Mouse (Mus musculus) right cerebral cortex, postnatal 10 days (tissue): ENCODE measurements around the gene Wdtc1.

Experiments
- DNase-seq, 2 experiments: peaks; one replicate each; pipeline ENCODE4 v3.0.0; 2021; ENCODE audit warnings: low spot score in 2 of 2

Wdtc1 gene

DNA sequence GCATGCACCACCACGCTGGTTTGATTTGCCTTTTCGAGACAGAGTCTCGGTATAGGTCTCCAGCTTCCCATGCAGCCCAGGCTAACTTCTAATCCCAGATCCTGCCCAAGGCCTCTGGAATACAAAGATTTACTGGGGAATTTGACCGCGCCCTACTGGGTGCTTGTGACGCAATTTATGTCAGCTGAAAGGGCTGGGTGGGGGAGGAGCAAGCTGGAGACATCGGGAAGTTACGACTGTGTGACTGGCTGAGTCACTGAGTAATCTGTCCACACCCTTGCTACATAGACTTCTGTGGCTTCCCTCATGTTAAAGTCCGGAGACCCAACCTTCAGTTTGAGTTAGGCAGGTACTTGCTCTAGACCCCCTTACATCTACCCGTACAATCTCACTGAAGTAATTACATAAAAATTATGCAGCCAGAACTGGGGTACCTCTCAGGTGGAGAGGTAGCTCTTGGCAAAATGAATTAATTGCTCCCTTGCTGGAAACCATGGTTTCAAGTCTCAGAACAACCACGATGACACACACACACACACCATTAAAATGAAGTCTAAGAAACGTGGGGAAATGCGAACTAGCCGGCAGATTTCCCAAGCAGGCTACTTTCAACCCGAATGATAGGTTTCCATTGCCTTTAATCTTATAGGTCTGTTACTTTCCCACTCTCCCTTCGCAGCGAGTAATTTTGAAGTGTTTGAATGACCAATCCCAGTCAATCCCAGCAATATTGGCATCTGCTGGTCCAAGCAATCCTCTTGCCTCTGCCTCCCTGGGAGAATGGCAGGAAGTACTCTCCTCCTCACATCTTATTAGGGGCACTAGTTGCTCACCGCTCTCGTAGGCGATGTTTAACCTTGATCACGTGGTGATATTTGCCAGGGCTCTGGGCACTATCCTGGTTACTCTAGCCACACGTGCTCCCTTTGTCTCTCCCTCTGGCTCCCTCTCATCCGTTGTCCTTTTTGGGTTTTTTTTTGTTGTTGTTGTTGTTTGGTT is at the start of gene Wdtc1:
TSS of gene Wdtc1 (minus strand) at position 115 of the 999 bp plus-strand sequence.
- no peak for DNase-seq

DNA sequence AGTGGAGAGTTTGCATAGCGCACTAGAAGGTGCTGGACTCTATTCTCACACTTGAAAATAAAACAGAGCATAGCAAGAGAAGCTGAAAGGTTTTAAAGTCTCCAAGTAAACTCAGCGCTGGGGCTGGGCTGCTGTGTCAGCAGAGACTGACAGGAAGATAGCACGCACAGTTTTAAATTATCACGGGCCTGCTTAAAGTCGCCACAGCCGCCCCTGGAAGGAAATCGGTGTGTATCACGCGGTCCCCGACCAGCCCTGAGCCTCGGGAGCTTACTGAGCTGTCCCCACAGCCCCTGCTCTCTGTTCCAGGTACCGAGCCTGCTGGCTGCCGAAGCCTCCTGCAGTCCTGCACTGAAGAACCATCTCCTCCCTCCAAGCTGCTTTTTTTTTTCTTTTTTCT is 48.7 kb upstream of the Wdtc1 start:
- no peak for DNase-seq

DNA sequence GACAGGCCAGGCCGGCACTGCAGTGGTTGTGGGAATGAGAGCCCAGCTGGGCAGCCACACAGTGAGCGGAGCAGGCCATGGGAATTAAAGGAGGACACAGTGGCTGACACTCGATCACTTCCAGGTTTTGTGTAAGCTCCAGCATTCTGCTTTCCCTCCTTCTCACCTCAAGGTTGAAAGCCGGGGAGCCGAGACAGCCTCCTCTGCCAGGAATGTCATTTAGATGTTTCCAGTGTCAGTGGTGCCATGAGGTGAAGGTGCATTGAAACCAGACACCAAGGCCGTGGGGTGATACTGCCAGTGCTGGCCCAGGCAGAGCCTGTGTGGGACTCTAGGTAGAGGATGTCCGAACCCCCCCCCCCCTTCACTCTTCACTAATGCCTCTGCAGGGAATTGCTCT is 46.8 kb upstream of the Wdtc1 start:
- no peak for DNase-seq

DNA sequence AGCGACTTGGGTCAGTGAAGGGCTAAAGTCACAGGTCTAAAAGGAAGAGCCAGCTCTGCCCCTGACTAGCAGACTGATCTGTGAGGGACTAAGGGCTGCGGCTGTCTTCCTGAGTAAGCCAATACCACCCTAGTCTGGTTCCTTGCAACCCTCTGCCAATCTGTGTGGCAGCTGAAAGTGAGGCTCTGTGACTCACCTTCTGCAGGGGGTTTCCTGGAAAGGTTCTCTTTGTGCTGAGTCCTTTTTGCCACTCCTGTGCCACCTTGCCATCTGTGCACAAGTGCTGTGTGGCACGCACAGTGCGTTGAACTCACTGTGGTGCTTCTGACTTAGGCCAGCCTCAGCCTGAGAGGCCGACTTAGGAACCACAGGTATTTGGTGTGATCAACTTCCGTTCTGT is 46.2 kb upstream of the Wdtc1 start:
- DNase-seq: no peak

DNA sequence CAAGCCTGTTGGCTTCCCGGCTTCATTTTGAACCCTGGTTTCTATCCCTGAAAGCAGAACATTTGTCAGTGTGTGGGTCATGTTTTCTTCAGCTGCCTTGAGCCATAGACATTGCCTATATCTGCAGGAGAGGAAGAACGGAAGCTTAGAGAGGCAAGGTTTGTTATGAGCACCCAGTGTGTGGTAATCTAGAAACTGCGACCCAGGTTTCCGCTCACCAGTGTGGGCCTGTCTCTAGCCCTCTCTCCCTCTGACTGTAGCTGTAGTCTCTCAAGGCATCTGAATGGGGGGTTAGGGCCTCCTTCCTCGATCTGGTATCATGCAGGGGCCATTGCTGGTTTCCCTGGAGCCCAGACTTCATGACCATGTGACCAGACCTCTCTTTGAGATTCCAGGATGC is 45.3 kb upstream of the Wdtc1 start:
- DNase-seq: no peak

DNA sequence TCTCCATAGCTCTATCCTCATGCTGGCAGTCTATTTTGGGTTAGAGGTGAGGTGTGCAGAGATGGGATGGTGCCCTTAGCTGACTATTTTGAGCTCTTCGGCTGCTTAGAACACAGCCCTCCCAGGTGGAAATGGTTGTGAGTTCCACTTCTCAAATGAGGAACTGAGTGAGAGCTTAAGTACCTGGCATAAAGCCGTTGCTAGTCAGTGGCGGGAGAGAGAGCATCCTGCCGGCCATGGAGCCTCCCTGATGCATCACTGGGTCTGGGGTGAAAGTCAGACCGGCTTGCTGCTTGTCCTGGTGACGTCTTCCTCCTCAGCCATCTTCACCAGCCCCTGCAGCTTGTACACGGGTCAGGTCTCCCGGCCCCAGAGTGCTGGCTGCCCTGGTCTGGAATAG is 44.7 kb upstream of the Wdtc1 start:
- DNase-seq: no peak

DNA sequence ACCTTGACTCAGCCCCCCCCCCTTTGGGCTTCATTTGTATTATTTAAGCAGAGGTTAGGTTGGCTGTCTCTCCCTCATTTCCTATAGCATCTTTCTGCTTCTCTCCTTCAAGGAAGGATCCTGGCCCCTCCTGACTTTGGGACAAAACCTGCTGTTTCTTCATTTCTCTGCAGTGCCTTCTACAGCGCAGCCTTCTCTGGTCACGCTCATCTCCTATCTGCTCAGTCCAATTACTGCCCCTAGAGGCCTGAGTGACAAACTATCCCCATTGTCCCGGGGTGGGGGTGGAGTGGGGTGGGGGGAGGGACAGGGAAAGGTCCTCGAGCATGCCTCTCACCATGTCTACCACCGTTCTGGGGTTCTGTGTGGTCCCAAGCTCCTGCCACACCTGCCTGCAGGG is 44.0 kb upstream of the Wdtc1 start:
- no peak for DNase-seq

DNA sequence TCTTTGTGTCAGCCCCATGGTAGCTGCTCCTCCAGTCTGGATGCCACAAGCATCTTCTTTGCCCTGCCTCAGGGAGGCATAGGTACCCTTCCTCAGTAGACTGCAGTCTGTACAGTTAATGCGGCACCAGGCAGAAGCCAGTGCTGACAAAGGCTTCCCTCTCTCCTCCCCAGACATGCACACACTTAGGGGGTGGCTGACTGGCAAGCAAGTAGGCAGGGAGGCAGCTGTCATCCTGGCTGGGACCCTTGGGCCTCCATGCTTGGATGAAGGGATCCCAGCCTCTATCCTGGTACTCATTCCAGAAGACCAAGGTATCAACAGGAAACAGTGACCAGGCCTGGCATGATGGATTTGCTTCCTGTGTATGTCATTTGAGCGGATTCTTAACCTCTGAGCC is 42.8 kb upstream of the Wdtc1 start:
- DNase-seq: no peak

DNA sequence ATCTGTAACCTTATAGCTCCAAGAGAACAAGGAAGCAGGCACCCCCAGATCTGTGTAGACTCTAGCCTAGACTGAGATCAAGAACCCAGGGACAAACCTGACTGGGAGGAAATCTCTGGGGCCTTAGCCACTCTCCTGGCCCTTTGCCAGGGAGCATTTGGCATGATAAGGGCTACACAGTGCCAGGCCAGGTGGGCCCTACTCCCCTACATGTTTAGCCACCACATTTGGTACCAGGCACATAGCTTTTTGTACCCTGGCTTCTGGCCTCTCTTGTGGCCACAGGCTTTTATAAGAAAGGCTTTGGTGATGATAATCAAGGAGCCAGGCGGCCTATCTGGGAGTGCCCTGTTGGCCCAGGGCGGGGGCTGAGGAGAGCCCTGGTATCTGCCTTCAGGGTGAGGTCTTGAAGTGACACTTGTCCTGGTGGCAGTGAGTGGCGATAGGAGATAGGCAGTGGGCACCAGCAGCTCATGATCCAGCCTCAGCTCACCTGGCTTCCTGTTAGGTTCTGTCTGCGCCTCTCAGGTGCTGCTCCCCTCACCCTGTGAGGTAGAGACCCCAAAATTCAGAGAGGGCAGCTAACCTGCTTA is 41.8 kb upstream of the Wdtc1 start:
- DNase-seq: no peak

DNA sequence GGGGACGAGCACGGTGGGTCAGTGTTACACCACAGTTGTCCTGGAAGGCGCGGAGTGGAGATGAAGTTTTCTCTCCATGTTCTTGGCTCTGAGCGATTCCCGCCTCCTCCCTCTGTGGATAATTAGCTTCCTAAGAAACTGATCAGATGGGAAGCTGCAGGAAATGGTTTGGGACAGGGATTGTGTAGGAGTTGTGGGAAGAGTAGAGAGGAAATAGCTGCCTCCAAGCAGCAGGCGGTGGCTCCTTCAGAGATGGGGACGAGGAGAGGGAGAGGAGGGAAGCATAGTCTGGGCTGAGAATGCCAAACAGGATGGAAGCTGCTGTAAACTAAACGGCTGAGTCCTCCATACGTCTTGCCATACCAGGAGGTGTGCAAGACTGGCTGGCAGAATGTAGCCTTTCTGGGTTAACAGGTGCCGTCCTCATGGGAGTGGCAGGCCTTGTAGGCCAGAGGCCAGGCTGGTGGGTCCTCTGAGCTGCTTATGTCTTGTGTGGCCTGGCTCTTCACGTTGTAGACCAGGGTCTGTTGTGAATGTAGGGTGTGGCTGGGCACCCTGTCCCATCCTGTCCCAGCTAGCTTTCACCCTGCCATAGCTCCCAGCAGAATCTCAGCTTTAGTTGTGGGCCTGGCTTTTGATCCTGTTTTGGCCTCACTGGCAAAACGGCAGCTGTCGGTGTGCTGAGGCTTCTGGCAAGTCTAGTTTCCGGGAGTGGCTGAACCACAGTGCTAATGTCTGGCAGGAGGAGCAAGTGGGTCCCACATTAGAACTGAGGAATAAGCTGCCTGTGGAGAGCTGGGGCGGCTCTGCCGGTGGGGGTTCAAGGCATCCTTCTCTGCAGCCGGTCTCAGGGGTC is 38.1 kb upstream of the Wdtc1 start:
- DNase-seq: peak; percentile 71 to 81

DNA sequence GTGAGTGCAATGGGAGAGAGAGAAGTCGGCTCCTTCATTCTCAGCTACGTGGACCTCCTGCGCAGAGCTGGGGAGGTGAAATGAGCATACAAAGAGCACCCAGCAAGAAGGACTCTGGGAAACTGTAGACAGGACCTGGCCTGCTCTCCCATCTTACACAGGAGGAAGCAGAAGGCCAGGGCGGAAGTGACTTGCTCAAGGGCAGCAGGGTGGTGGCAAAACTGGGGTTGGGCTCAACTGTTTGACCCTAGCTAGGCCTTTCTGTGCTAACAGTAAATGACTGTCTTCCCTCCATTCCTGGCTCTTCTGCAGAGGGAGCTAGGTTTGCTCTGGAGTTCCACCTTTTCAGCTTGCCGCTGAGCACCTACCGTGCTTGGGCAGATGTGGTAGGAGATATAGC is 37.3 kb upstream of the Wdtc1 start:
- DNase-seq: no peak

DNA sequence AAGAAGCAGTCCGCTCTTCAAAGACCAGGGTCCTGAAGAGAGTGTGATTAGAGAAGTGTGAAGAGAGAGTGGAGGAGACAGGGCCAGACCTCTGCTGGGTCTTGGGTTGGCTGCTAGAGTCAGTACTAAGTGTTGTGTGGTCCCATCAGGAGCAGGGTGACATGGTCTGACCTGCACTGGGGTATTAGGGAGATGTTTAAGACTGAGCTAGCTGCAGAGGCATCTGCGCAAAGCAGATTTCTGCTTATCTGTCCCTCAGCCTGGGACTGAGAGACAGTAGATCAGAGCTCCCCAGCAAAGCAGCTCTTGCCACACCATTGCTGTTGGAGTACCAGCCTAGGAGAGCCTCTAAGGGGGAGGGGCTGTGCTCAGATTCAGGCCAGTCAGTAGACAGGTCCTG is 36.8 kb upstream of the Wdtc1 start:
- DNase-seq: no peak

DNA sequence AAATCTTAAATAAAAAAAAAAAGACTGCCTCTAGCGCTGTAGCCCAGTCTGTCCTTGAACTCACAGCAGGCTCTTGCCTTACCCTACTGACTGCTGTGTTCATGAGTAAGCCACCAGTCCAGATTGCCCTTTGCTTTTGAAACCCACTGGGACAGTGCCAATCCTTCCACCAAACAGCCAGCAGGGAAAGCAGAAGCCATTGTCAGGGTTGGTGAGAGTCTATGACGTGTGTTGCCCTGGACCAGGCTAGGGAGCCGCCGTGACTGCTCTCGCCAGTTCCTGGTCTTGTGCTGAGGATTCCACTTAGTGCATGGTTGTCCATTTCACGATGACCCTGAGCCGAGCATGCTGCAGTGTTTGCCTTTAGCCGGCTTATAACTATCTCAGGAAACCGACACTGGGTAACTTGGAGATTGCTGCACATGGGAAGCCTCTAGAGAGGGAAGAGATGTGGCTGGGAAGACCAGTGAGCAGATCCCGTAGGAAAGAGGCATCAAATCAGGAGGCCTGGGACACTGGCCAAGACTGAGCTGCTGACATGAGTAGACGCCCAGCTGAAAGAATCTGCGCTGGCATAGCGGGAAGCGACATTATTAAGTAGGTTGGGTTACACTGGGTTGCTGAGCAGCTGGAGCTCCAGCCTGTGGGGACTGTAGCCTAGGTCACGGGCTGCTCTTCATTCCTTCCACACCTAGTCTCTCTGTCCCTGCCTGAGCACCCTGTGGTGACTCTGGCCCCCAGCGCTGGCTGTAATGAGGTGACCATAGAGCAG is 35.7 kb upstream of the Wdtc1 start:
- DNase-seq: peak; percentile 56 to 66

DNA sequence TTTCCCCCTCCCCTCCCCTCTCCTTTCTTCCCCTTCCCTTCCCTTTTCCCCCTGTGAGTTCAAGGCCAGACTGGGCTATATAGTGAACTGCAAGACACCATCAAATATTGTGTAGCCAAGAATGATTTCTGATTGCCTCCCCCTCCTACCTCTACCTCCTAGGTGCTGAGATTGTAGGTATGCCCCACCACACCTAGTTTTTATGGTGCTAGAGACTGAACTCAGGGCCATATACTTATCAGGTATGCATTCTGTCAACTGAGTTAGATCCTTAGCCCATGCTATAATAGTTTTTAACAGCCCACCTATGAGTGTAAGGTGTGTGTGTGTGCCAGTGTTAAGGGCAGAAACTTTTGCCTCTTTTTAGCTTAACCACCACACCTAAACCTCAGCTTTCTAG is 33.8 kb upstream of the Wdtc1 start:
- no peak for DNase-seq

DNA sequence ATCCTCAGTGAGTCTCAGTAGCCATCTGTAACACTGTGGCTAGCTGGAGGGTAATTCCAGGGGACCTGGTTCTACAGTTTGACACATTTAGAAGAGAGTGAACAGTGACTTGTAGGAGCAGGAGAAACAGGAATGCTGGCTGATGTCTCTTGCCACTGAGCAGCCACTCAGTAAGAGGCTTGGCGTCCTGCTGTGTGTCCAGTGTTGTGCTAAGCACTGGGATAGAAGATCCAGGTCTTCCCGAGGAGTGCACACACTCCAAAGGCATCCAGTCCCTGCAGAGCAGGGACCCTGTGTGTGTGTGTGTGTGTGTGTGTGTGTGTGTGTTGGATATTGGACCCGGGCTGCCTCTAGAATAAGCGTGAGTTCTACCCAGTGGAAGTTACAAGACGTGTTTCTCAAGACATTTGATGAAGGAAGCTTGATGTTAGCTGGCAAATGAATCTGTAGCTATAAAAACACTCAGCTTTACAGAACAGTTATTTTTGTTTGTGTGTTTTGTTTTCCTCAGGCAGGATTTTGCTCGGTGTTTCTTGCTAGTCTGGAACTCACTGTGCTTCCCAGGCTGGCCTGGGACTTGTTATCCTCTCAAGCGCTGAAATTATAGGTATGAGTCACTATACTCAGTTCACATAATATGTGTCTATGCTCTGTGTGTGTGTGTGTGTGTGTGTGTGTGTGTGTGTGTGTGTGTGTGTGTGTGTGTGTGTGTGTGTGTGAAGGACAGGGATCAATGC is 32.9 kb upstream of the Wdtc1 start:
- no peak for DNase-seq

DNA sequence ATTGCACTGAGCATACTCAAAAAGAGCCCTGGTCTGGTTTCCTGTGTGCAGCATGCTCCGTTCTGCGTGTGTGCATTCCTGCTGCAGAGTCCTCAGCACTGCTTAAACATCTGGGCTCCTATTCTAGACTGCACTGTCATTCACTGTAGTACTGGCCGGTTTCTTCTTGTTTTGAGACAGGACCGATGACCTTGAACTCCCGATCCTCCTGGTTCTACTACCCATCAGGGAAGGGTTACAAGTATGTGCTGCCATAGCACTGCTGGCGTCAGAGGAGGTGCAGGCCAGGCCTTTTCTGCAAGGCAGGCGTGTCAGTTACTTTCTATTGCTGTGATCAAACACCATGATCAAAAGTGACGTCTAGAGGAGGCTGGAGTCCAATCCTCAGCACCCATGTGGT is 27.9 kb upstream of the Wdtc1 start:
- DNase-seq: no peak

DNA sequence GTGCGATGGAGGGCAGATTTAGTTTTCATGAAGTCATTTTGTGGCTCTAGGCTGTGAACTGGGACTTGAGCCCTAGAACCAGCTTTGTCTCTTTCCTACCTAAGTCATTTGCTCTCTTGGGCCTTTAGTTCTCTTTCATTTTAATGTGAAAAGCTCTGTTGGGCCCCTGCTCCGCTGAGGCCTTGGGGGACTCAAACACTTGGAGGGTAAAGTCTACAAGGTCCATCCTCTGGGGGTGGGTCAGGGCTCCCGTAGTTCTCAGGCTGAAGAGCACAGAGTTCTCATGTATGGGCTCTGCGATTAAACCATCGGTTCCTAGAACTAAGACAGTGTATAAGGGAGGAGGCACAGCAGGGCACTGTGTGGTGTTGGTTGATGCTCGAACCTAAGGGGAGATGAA is 27.3 kb upstream of the Wdtc1 start:
- no peak for DNase-seq

DNA sequence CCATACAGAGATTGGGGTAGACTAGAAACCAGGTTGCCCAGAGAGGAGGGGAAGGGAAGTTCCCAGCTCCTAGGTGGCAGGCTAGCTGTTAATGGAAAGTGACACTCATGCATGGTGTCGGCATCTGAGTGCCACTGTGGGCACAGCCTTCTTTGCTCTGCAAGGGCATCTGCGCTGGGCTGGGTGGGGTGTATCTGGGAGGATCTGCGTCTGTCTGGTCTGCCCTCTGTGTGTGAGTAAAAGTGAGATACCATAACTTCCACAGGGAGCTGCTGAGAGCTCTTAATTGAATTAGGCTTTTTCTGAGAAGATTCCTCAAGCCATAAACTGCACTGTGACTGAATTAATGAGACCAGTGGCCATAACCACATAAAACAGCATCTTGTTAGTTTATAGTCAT is 26.6 kb upstream of the Wdtc1 start:
- DNase-seq: no peak

DNA sequence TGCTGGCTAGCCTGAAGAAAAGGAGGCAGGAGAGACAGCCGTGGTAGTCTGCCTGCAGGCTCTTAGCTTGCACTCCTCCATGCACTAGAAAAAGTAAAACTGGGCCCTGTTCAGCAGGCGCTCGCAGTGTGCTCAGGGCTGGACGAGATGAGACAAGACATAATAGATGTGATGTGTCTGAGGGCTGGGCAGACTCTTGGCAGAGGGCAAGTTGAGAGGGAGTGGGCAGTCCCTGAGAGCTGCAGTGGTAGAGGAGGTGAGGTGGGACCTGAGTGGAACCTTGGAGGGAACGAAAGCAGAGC is 25.7 kb upstream of the Wdtc1 start:
- DNase-seq: peak in 1 of 2 experiments; percentile 29

DNA sequence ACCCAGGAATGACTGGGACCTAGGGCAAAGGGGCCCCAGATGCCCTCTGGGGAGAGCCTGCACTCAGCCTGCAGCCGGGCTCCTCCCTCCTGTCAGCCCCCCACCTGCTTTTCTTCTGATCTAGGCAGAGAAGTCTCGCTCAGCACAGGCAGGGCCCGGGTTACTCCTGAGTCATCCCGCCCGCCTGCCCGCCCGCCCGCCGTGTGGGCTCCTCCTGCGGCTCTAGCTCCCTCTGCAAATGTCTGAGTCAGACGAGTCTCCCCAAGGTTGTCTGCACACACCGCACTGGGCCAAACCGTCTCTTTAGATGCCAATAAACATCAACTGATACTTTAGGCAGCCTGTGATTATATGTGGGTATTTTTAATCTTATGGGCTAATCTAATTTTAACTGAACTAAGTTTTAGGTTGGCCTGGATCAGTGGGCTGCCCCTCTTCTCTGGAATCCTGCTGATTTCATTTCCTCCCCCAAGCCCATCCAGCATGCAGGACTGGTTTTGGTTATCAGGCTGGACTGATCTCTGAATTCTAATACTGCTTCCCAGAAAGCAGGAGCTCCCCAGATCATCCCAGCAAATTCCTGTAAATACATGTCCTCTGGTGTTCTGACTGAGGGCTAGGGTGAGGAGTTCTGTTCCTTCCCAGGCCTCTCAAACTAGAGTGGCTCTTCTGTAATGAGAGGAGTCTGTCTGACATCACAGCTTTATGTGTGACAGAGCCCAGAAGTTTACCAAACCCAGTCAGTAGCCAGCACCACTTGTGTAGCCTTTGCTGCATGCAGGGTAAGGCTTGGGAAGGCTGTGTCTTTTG is 25.2 kb upstream of the Wdtc1 start:
- DNase-seq: peak in 1 of 2 experiments; percentile 48
